Mouse (Mus musculus): ENCODE measurements around the gene Zfp384.

GRCm38 (mm10) chr6:125009129-125009180, at the start of gene Zfp384:
- TF ChIP-seq CTCF (IDR thresholded peaks at IDR 0.05; ENCODE audit: low read depth) (no peak), EP300 (IDR thresholded peaks at IDR 0.05; ENCODE audit: low read depth) (no peak)

All from heart, postnatal 0 days (tissue).